1 mouse cellular context compared by ENCODE assay signal in the genomic region with DNA sequence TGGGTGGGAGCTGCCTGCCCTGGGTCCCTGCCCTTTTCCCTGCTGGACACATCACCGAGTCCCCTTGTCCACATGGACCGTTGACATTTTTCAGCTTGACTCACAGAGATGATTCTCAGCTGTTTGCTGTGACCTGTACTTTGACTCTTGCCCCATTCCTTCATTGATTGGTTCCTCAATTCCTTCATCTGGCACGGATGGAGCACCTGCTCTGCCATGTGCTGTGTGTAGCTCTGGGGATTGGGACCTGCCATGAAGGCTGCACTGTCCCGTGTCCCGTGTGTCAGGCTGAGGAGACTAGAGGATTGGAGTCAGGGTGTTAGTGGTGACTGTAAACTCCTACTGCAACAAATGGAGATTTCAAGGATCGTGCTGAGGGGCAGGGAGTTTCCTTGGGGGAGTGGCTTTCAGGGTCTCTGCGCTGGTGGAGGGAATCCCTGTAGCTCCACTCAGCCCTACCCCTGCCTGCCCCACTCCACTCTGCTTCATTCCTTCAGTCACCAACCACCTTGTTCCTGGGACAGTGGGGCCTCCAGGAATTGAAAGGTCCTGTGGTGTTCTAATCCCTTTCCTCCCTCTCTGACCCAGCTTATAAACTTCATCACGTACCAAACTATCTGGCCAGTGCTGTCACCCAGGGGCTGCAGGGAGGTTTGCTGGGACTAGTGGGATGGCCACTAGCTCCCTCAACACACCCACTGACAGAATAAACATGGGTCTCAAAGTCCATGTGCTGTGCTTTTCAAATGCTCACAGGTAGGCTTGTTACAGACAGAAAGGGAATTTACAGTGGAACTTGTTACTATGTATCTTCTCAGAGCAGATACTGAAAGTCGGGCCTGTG.
TF ChIP-seq lines count a peak whose summit lies in the region.

No protein-coding gene starts in this region.

TF ChIP-seq in CH12.LX, 34 proteins besides CTCF, POLR2A, EP300 and RAD21 (continued from another document):
- TF ChIP-seq MAZ (IDR thresholded peaks at IDR 0.05; ENCODE audit: low read depth, low read length), result 0 out of 2 replicates have a peak, but pooled peaks have one; percentile 38
- no peak for TF ChIP-seq KAT2A (IDR thresholded peaks at IDR 0.05; ENCODE audit: insufficient replicate concordance, low read length)
- TF ChIP-seq BHLHE40 (IDR thresholded peaks at IDR 0.05; ENCODE audit: low read depth, low read length), result peak; percentile 25; the same call in 1 of the 2 replicates
- peak; percentile 56 for TF ChIP-seq ZMIZ1 (IDR thresholded peaks at IDR 0.05; ENCODE audit: low read depth, low read length)
- TF ChIP-seq MAX (IDR thresholded peaks at IDR 0.05; ENCODE audit: low read length), result peak; percentile 29
- TF ChIP-seq IRF4 (IDR thresholded peaks at IDR 0.05; ENCODE audit: low read depth, low read length), result no peak; the same call in 1 of the 2 replicates
- no peak for TF ChIP-seq USF2 (conservative IDR thresholded peaks at IDR 0.05; ENCODE audit: low read depth, low read length)
- peak; percentile 72; the same call in 1 of the 2 replicates for TF ChIP-seq MYC (IDR thresholded peaks at IDR 0.05; ENCODE audit: low read depth, low read length)
- TF ChIP-seq ZKSCAN1 (IDR thresholded peaks at IDR 0.05; ENCODE audit: borderline replicate concordance, low read depth, low read length), result no peak
- peak; percentile 90 for TF ChIP-seq CHD1 (IDR thresholded peaks at IDR 0.05; ENCODE audit: low read depth, low read length)
- TF ChIP-seq MAFK (IDR thresholded peaks at IDR 0.05; ENCODE audit: insufficient replicate concordance, low read length), result no peak
- no peak for TF ChIP-seq UBTF (IDR thresholded peaks at IDR 0.05; ENCODE audit: low read depth, low read length)
- peak; percentile 65 for TF ChIP-seq SIN3A (IDR thresholded peaks at IDR 0.05; ENCODE audit: low read length)
- TF ChIP-seq RCOR1 (conservative IDR thresholded peaks at IDR 0.05; ENCODE audit: low read depth, low read length), result 0 out of 2 replicates have a peak, but pooled peaks have one; percentile 43
- TF ChIP-seq TCF12 (IDR thresholded peaks at IDR 0.05; ENCODE audit: low read depth, low read length), result peak; percentile 38
- peak; percentile 90 for TF ChIP-seq TBP (conservative IDR thresholded peaks at IDR 0.05; ENCODE audit: low read depth, low read length)
- TF ChIP-seq MXI1 (IDR thresholded peaks at IDR 0.05; ENCODE audit: low read depth, low read length), result peak; percentile 66
- TF ChIP-seq ETS1 (conservative IDR thresholded peaks at IDR 0.05; ENCODE audit: low read depth, low read length), result no peak
- peak; percentile 27; the same call in 1 of the 2 replicates for TF ChIP-seq MEF2A (IDR thresholded peaks at IDR 0.05; ENCODE audit: borderline replicate concordance, low read depth, low read length)
